Mouse (Mus musculus) cerebellum, postnatal 36 days (tissue): ENCODE measurements around the gene Prok2.

ENCODE experiments used
- DNase-seq, 2 experiments: peaks; one replicate each; pipeline ENCODE4 v3.0.0; 2021 to 2022; ENCODE audit warnings: mixed read lengths in 2 of 2

The Prok2 gene

DNA sequence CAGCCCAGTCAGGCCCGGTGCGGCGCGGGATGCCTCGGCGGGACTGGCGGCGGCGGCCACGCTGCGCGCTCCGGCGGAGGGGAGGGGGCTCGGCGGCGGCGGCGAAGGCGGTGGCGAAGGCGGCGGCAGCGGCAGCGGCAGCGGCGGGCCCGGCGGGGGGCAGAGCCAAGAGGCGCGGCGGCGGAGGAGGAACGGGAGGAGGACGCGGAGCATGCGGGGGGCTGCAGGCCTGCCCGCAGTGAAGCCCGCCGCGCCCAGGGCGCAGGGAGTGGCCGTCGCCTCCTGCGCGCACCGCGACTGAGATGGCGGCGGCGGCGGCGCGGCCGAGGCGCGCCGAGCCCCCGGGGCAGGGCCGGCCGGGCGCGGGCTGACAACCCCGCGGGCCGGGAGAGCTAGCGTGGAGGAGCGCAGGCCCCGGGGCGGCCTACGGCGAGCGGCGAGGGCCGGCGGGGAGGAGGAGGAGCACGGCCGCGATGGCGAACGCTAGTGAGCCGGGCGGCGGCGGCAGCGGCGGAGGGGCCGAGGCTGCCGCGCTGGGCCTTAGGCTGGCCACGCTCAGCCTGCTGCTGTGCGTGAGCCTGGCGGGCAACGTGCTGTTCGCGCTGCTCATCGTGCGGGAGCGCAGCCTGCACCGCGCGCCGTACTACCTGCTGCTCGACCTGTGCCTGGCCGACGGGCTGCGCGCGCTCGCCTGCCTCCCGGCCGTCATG is 33.8 kb downstream of the Prok2 start, which contains the start of gene Gpr27:
TSS of gene Gpr27 (plus strand) at position 474 of the 710 bp plus-strand sequence.
- peak; percentile 59 to 63 for DNase-seq

DNA sequence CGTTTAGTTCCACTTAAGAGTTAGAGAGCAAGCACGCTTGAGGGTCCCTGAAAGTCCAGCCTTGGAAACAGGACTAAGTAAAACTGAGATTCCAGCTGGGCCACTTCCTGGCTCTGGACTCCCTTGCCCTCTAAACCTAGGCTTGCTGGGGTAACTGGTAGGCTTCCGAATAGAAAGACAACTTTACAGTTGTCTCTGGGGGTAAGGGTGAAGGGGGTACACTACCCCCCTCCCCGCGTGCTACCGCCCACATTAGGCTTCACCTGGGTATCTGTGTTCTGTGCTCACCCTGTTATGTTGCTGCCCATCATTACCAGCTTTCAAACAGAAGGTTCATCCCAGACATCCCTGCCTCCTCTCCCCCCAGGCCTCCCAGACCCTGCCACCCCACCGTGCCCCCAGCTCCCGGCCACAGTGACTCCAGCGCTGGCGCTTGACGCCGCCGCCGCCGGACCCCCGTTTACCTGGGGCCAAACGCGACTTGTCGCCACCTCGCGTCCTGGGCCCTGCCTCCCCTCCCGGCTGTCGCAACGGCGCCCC is 34.5 kb downstream of the Prok2 start:
- DNase-seq = no peak

DNA sequence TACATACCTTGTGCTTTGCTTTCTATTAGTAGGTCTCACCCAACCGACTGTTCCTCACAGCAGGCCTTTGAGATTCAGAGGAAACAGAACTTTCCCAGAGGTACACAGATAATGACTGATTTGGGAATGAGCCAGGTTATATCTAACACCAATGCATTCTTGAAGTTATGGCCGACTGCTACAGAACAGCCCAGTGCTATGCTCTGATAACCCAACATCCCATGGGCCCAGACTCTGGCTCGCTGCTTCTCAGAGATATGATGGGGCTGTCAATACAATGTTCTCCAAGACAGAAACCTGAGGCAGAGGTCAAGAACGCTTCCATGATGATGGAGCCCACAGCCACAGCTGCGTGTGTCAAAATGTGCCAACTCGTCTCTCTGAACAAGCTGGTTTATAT is 37.7 kb downstream of the Prok2 start:
- DNase-seq = no peak

DNA sequence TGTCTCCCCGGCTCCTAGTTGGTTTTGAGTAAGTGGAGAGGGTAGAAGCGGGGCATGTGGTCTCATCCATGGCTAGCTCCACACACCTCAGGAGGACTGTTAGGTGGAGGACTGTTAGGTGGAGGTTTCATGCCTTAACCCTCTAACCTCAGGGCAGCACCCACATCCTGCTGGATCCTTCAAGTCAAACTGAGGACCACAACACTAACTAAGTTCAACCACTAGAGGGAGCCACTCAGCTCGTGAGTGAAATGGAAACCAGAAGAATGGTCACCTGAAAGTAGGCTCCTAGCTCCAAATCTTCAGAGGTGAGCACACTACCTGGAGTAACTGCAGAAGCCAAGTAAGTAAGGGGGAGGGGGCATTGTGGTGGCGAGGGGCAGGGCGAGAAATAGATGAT is 41.3 kb downstream of the Prok2 start:
- DNase-seq = no peak

DNA sequence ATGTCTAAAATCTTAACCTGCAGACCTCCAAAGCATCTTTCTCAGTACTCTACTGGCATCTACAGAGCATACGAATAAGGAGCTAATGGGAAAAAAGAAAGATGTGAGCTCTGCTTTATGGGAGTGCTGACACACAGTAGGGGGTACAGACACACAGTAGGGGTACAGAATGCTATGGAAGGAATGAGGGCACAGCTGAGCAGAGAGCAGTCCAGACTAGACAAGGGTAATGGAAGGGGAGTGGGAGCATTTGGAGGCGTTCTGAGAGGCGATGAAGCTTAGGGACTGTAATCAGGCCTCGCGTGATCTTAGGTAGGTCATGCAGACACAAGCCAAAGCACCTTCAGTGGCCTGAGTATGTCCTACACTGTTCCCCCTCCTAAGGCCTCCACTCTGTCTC is 42.2 kb downstream of the Prok2 start:
- no peak for DNase-seq

DNA sequence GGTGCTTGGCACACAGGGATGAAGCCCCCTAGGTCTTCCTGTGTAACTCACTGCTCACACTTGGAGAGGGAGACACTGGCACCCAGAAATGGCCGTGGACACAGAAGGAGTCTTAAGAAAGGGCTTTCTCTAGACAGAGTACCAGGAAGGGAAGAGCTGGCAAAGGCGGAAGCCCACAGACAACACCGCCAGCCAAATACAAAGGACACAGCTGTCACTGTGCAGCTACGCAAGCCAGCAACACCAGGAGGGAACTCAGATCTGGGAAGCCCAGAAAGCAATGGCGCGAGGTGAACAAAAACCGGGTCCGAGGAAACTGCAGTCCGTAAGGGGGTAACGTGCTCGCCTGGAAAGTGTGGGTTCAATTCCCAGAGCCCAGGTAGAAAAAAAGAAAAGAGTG is 48.1 kb downstream of the Prok2 start:
- DNase-seq = peak in 1 of 2 experiments; percentile 22

DNA sequence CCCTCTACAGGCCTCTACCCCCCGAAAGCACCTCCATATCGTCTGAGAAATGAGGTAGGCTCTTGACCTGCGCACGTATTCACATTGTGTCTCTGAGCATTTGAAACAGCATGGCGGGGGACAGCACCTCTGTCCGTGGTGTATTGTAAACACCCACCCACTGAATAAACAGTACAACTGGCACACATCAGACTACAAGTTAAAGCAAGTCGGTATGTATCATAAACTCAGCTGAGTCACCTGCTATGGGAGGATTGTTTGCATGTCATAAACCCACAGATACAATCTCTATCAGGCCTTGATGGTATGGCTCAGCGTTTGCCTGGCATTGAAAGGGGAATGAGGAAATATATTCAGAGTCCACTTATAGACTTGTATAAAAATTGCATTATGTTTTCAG is 48.9 kb downstream of the Prok2 start:
- DNase-seq = no peak

DNA sequence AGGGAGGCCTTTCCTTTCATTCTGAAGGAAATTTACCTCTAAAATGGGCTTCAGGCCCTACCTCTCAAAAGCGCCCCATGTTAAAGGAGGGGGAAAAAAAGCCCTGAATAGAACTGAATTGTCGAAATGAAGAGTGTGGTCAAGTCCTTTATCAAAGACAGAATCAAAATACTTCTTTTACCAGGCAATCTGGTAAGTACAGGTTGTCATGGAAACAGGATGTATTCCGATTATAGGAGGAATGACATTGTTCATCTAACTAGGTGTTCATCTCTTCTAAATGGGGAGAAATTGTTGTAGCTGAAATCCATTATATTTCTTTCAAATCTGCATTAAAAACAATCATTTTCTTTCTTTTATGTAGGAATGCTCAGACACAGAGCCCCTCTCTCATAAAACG is 51.7 kb downstream of the Prok2 start:
- DNase-seq = no peak

DNA sequence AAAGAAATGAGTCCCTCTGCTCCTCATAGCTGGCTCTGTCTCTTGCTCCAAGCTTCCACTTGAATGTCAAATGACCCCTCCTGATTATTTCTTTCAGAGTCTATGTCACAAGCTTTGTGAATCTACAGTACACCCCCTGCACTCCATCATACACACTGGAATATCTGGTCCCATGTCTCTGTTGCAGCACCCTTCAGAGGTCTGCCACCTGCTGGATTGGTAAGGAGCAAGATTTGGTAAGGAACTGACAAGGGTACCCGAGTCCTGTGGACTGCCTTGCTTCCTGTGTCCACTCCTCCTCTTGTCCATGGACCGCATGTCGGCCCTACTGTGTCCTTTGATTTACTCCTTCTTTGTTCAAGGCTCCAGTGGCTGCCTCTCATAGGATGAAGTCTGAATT is 54.4 kb downstream of the Prok2 start:
- no peak for DNase-seq

DNA sequence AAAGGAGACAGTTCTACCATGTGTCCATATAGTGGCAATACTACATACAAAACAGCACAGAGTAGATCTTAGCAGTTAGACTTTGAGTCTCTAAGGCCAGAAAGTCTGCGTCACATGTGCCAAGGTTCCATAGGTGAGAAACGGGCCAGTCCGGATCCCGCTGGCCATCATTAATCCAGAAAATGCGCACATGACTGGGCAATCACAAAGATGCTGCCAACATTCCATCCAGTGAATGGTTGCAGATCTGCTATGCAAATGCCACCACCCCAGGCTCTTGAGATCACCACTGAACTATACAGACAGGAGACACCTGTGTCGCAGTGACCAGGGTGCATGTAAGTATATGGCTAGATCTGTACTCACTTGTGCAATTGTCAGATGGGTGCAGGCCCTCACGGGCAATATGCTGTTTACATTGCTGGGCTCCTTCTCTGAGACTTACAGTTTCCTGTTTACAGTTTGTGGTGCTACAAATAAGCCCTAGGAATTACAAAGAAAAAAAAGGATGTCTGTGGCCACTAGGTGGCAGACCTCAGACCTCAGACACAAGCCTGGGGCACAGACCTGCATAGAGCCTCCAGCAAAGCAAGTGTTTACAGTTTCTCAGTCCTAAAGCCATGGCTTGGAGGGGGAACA is 55.6 kb downstream of the Prok2 start:
- peak; percentile 66 to 76 for DNase-seq

DNA sequence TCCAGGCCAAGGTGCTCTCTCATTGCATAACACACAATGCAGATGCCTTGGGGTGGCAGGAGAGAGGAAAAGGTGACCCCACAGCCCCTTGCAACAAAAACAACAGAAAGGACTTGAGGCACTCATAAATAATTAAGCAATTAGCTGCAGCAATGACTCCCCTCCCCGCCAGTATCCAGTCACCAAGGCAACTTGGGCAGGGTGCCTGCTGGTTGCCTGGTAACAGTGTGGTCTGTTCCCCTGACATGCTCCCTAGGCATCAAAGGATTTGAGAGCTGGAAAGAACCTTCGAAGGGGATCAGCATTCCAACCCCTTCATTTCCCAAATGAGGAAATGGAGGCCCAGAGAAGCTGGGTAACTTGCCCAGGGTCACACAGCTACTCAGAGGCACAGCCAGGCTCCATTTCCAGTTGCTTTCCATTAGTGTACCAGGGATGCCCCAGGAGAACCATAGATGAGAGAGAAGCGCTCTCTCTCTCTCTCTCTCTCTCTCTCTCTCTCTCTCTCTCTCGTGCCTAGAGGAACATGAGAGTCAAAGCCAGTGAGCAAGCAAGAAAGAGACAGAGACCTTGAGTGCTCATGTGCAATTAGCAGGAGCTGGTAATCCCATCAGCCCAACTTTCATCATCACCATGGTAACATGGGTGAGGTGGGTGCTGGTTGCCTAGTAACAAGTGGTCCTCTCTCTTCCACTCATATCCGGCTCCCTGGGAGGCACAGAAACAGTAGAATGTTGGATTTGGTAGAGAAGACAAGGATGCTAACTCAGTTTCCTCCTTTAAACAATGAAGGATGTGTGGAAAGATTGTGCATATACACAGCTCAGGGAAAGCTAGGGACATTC is 56.5 kb downstream of the Prok2 start:
- peak in 1 of 2 experiments; percentile 45 for DNase-seq

DNA sequence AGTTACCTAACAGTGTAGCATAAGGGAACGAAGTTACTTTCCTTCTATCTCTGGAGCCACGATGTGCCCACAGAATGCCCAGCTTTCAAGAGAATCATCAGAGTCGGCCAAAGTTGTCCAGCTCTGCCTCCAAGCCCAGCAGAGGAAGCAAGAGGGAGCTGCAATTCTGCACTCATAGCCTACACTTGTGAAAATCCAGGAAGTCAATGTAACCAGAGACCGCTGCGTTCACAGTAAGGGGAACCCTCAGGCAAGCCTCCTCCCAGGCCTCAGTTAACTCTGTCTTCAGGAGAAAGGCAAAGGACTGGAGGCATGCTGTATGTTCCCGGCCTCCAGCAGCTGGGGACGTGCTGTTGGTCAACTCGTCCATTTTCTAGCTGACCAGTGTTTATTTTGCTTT is 58.9 kb downstream of the Prok2 start:
- peak in 1 of 2 experiments; percentile 28 for DNase-seq

DNA sequence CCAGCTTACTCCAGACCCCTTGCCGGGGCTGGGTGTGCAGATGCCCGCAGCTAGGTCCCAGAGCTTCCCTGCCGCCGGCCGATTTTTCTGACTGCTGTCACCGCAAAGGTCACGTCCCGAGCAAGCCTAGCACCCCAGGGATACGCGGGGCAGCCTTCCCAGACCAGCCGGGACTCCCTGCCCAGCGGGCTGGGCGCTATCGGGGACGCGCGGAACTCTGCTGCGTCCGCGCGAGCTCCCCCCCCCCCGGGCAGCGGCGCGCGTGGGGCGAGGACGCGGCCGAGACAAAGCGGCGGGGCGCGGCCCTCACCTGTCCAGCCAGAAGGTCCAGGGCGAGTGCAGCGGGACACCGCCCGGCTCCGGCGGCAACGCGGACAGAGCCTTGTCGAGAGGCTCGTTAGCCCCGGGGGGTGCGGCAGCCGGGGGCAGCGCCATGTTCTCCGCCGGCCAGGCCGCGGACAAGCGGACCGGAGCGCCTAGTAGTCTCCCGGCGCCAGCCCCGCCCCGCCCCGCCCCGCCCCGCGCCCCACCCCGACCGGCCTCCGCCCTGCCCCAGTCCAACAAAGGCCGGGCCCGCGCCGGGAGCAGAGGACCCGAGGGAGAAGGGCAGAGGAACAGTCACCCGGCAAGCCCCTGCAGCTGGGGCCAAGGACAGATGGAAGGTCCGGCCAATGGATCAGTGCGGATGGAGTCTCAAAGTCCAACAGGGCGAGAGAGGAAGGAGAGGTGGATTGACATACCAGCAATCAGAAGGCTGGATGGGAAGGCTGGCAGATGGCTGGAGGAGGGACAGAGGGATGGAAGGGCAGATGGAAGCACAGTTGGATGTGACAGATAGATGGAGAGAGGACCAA is 59.6 kb downstream of the Prok2 start, which contains the start of the genes Eif4e3 and Gm20696:
TSS of gene Eif4e3 (minus strand) at position 454 of the 854 bp plus-strand sequence.
TSS of gene Gm20696 (minus strand) at position 480 of the 854 bp plus-strand sequence.
- DNase-seq = peak; percentile 82 to 89

DNA sequence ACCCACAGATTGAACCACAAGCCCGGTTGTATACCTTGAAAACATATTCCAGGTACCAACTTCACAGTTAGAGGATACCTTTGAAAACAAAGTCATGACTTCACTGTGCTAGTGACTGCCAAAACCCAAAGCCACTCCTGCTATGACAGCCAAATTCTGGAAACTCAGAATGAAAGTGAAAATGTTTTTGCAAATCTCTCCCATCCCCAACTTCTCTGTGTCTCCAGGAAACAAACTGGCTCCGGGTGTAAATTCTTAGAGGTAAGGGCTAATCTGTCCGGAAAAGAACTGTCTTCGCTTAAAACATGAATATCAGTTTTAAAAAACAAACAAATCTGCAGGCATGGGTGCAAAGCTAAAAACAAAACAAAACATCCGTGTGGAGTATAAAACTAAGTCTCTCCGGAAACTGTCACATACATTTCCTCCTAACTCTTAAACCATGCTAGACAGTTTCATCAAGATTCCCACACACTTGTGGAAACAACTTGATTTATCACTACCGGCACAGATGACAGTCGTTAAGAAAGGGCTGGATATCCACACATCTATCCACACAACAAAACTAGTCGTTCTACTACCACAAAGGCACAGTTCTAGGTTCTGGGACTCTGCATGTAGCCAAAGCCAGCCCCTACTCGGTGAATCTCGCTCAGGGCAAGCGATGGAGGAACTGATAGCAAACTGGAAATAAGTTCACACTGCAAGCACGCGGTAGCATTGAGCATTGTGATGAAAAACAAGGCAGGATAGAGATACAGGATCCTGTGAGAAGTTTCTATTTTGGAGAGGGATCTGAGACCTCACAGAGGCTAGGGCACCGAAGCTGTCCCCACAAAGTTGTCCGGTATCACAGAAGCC is 60.5 kb downstream of the Prok2 start:
- no peak for DNase-seq

DNA sequence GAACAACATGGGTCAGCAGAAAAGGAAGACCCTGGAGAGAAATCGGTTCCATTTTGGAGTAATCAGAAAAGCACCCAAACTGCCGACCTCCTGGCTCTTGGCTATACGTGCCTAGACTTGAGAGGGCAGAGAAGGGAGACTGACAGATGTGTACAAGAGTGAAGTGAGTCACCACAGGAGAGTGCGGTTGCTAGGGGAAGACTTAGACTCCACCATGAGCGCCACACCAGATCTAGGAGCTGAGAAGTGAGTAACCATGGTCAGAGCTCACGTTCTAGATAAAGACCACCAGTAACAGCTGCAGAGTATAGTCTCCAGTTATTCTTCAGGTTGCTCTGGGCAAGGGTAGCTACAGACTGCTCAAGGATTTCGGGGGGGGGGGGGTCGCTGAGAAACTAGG is 63.0 kb downstream of the Prok2 start:
- DNase-seq = no peak
